Mouse (Mus musculus) cerebellum, postnatal 4 days (tissue): Measurements from ENCODE around the gene Unc119.

Source experiments
- DNase-seq, 2 experiments: peaks; one replicate each; pipeline ENCODE4 v3.0.0; 2022; ENCODE audit warnings: low spot score in 2 of 2, mixed read lengths in 1 of 2

The Unc119 gene

GRCm38 (mm10) chr11:78344328-78344889 is 1.1 kb downstream of the Unc119 start:
- no peak for DNase-seq

DNA sequence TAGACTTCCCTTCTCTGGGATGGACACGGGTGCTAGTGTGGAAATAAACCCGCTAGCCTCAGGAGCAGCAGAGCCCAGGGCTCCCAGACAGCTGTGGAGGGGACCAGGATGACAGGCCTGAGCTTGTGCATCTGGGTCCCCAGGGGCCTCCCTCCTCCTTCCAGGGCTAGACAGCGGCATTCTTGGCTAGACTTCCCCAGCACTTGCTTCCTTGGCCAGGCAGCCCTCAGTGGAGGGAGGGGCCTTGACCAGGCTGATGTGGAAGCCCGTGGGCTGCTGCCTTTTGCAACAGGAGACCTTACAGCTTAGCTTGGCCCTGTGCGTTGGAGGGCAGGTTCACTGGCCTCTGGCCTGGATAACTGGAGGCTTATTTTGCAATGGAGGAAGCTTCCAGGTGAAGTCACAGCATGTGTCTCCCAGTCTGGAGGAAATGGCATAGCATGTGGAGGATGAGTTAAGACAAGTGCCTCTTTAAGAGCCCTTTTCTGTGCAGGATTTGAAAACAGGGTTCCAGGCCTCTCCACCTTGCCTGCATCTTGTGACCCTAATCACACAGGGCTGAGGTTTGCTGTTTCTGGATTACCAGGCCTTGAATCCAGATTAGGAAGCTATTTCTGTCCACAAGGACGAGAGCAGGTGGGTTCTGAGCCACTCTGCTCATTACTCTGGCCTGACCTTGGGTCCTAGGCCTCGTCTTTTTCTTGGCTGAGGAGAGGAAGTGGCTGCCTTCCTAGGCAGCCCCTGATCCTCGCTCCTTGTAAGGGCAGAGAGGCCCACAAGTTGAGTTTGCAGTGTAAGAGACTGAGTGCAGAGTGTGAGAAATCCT is 1.8 kb downstream of the Unc119 start:
- no peak for DNase-seq

DNA sequence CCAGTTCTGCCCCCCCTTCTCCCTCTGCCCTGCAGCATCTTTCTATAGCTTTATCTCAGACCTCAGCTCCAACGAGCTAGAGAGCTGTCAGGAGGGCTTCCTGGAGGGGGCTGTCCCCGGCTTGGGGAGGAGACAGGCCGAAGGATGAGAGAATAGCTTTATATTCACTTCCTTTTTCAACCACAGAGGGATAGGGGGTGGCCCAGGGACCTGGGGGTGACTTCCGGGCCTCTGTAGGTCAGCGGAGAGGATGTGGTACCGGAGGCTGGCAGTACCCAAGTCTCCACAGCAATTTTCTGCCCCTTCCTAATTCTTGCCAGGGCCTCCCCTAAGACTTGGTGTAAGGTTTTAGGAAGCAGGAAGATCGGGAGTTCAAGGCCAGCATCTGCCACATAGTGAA is 2.5 kb downstream of the Unc119 start:
- DNase-seq, result no peak

DNA sequence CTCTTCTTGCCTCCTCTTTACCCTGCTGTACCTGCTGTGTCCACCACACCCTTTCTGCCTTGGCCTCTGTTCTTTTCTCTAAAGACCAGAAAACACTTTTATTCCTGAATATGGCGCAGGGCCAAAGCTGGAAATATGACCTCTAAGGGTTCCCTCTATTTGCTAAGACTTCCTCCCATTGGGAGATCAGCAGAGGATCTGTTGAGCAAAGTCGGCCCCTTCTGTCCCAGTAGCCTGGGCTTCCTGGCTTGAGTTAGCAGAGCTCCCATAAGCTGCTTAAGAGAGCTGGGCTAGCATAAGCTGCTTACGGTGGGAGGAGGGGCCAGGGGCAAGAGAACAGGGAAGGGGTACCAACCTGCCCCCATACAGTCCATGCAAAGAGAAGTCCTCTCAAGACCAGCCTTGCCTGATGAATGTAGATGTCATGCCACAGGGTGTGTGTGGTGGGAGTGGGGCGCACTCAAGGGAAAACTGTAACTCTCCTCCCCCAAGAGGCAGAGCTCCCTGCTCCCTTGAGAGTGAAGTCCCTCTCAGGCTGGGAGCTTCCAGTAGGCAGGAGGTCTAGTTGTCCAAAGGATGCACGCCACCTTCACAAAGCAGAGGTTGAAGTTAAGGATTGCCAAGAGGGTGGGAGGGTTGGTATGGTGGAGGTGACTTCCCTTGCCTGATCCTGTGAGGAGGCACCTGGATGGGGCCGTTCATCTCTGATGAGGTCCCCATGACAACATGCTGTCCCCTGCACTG is 3.2 kb downstream of the Unc119 start:
- DNase-seq, result no peak

DNA sequence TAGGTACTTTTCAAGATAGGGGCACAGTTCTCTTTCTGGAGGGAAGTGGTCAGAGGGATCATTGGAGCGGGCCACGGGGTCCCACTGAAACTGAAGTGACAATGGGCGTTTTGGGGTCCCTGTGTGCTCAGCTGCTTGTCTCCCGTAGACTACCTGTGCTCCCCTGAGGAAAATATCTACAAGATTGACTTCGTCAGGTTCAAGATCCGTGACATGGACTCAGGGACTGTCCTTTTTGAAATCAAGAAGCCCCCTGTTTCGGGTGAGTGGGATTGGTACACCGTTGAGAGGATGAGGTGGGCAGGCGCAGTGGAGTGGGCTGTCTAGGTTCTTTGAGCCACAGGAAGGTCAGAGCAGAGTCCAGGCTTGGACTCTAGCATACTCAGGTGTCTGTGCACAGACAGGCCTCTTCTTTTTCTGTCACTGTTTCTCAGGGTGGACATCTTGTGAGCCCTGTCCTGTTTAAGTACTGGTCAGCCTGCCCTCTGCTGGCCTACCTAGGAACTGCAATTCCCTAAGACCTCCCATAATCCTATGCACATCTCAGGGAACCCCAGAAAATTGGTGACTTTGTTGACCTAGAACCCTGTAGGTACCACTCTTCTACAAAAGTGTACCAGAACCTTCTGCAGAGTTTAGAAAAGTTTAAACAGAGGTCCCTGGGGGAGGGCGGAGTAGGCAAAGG is 3.9 kb downstream of the Unc119 start:
- DNase-seq, result peak; percentile 68 to 80

- no peak for DNase-seq
These were observed 4.6 kb downstream of the Unc119 start for GRCm38 (mm10) chr11:78347908-78348307.

DNA sequence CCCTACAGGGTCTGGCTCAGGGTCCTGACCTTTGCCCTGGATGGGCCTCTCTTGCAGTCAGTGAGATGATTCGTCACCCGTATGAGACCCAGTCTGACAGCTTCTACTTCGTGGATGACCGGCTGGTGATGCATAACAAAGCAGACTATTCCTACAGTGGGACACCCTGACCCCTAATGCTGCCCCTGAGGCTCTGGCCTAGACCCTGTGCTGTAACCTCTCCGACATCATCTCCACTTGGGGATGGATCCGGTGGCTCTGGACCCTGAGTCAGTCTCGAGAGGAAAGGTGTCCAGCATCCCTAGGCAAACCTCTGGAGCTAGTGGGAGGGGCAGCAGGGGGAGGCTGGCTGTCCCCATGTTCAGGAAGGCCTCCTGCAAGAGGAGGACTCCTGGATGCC is 5.2 kb downstream of the Unc119 start:
- no peak for DNase-seq

DNA sequence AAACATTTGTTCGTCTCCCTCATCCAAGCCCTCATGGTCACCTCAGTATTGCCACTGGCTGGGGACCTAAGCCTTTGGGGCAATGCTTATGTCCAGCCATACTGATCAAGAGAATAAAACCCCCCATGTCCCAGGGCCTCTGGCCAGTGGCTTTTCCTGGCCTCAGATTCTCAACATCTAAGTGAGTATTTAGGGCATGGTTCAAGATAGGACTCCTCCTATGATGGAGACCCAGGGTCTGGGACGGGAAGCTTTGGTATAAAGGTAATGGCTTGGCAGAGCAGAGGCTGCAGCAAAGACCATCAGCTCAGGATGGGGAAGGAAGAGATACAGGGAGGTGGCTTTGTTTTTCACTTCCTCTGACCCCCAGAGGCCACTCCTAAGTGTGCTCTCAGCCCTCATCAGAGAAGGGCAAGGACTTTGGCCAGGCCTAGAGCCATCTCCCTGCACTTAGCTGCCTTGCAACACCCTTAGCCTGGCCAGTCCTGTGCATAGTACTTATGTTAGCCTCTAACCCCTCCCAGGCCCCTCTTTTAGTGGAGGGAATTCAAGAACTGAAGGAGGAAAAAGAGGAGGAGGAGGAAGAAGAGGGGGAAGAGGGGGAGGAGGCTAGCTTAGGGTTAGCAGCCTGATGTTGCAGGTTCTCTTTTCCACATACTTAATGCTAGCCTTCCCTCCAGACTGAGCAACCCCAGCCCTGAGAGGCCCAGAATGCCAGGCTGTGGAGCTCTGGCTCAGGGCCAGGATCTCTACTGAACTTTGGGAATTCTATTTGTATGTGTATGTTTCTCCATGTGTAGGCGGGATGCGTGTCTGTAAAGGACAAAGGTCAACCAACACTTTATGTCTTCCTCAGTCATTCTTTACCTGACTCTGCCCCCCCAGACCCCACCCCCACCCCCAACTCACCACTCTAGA is 6.4 kb downstream of the Unc119 start:
- DNase-seq, result no peak

DNA sequence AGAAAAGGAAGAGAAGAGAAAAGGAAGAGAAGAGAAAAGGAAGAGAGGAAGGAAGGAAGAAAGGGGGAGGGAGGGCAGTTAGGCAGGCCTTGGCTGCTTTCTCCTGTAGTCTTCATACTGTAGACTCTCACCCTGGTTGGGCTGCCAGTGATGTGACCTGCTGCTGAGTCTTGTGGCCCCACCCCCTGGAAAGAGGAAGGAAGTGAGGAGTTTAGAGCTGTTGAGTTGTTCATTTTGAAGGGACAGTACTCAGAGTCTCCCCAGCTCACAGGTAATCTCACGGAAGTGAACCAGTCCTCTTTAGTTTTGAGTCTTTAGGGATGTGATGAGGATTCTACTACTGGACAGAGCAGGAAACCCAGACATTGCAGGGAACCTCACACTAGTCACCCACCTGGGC is 9.8 kb downstream of the Unc119 start:
- no peak for DNase-seq

DNA sequence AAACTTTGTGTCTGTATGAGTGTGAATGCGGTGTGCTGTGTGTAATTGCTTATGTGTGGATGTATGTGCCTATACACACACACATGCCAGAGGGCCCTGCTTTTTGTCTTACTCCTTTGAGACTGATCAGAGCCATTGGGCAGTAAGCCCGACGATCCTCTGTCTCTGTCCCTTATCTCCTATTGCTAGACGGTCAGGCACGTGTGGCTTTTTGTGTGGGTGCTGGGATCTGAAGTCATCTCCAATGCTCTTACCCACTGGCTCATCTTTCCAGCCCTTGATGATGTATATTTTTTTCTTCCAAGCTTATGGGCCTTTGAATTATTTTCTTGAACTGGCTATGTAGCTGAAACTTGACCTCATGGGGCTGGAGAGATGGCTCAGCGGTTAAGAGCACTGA is 11.6 kb downstream of the Unc119 start:
- no peak for DNase-seq

DNA sequence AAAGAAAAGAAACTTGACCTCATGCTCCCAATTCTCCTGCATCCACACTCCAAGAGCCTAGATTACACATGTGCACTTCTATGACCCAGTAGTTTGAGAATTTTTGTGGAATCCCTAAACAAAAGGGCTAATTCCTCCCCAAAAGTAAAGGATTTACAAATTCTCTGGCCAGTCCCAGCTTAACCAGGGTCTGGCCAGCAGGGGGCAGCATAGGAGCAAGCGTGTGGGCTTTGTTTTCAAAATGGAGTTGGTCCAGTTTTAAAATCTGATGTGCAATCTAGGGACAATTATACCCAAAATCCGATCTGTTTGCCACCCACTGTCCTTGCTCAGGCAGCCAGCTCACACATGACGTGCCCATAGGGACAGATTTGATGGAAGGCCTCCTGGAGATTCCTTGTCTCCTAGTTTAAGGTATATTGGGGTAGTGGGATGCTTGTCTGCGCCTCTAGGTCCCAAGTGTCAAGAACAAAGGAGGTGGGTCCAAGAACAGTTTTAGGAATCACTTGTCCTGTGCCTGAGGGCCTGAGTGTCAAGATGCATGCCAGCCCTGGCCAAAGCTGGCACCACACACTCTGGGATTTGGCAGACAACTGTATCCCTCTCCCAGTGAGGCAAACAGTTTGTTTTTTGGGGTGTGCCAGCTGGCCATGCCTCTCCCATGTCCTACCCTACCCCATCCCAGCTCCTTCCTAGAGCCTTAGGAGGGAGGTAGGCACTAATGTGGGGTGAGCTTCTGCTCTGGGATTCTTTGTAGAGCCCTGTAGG is 12.4 kb downstream of the Unc119 start:
- DNase-seq, result peak; percentile 58 to 75

GRCm38 (mm10) chr11:78358330-78359007 is 15.2 kb downstream of the Unc119 start:
- peak in 1 of 2 experiments; percentile 46 for DNase-seq

GRCm38 (mm10) chr11:78360125-78360788 is 17.0 kb downstream of the Unc119 start:
- DNase-seq, result peak in 1 of 2 experiments; percentile 74

- DNase-seq, result no peak
These were observed 17.5 kb downstream of the Unc119 start for GRCm38 (mm10) chr11:78360789-78361131.

DNA sequence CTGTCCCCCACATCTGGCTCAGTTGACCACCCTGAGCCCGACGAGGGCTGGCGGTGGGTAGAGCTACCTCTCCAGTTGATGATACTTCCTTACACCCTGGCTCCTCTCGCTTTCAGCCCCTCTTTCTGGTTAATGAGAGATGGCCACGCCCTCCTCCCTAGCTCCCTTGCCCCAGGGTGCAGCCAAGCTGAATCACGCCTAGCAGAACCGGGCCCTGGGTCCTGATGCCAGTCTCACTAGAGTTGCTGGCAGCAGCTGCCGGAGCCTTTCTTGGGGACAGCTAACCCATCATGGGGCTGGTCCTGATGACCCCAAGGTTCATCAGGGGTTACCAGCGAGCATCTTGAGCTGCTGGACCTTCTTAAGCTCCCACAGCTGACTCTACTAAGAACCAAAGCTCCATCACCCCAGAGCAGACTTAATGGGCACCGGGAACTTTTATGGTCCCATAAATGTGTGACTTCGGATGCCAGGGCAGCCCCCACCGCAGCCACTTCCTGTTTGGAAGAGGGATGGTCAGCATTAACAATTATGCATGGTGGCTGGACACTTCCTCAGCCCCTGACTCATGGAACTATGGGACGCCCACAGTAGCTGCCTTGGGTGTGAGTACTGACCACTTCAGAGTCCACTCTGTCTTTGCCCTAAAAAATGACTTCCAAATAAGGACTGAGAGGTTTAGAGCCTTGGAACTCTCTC is 20.2 kb downstream of the Unc119 start:
- no peak for DNase-seq

- DNase-seq, result no peak
These were observed 20.8 kb downstream of the Unc119 start for GRCm38 (mm10) chr11:78364103-78364502.

- no peak for DNase-seq
These were observed 24.4 kb downstream of the Unc119 start for GRCm38 (mm10) chr11:78367456-78368225.

- DNase-seq, result no peak
These were observed 27.1 kb downstream of the Unc119 start for GRCm38 (mm10) chr11:78370389-78370788.
